Mouse (Mus musculus) intestine, postnatal 0 days (tissue): ENCODE results near the gene Jup. TPM values are rescaled to one million over a fixed set of nuclear protein-coding genes. Genes with fewer than 3 reads are reported as not detected.
A peak's percentile ranks its signal among the peaks of the same experiment; 100 is the strongest.
"Not testable (repeated sequence)": the region's sequence is repeated elsewhere in the genome, so short reads cannot be mapped to it uniquely, and the experiment has no call there.

Source experiments
- ATAC-seq: fragments of 200-750 bp; cut with Nextera tagmentation; 2 replicates; pipeline ENCODE4 v1.8.0; 2017; ENCODE audit warnings: mild to moderate bottlenecking, moderate TSS enrichment, moderate library complexity
- H3K27ac ChIP-seq: fragments of 300-500 bp; sonication (generic); 2 replicates; pipeline ENCODE4 v1.5.1; 2014; ENCODE audit warnings: mild to moderate bottlenecking, low read depth, low read length, moderate library complexity
- H3K27me3 ChIP-seq: fragments of 300-500 bp; sonication (generic); replicated peaks from 2 replicates; pipeline ENCODE4 v1.6.1; 2014; ENCODE audit warnings: low read length, mixed read lengths; ENCODE audit not compliant: control insufficient read depth, insufficient read depth
- H3K36me3 ChIP-seq: fragments of 300-500 bp; sonication (generic); 2 replicates; pipeline ENCODE4 v1.6.1; 2014; ENCODE audit warnings: mild to moderate bottlenecking, moderate library complexity; ENCODE audit not compliant: control insufficient read depth, insufficient read depth
- H3K4me1 ChIP-seq: fragments of 300-500 bp; sonication (generic); replicated peaks from 2 replicates; pipeline ENCODE4 v1.6.1; 2014; ENCODE audit warnings: antibody characterized with exemption, low read length, mixed read lengths; ENCODE audit not compliant: control insufficient read depth, insufficient read depth
- H3K4me2 ChIP-seq: fragments of 300-500 bp; sonication (generic); replicated peaks from 2 replicates; pipeline ENCODE4 v1.6.1; 2014; ENCODE audit warnings: low read depth, mild to moderate bottlenecking, moderate library complexity
- H3K4me3 ChIP-seq: fragments of 300-500 bp; sonication (generic); 2 replicates; pipeline ENCODE4 v1.5.1; 2014; ENCODE audit warnings: low read depth, low read length
- H3K9ac ChIP-seq: fragments of 300-500 bp; sonication (generic); 2 replicates; pipeline ENCODE4 v1.6.1; 2014; ENCODE audit warnings: mild to moderate bottlenecking, low read depth, low read length
- H3K9me3 ChIP-seq: fragments of 300-500 bp; sonication (generic); 2 replicates; pipeline ENCODE4 v1.6.1; 2016; ENCODE audit warnings: mixed run types; ENCODE audit not compliant: control insufficient read depth
- CTCF ChIP-seq: sonication (generic); IDR thresholded peaks from 2 replicates; pipeline ENCODE4 v1.5.1; 2016; ENCODE audit warnings: low read depth, mild to moderate bottlenecking, control low read depth, antibody characterized with exemption, moderate library complexity
- WGBS: fragments of 180-500 bp; shearing (Covaris S2); extraction: QIAGEN DNeasy Blood & Tissue Kit; methylation state at CpG from one replicate; pipeline ENCODE4 v1.1.7; 2014; 5-methylcytosine and 5-hydroxymethylcytosine counted together
- polyA plus RNA-seq: library from polyadenylated mRNA; unstranded; fragments of >200 nt; fragmentation: Nextera tagmentation; extraction: Ambion mirVana; gene quantifications from 2 replicates; pipeline ENCODE4 v1.2.1, GENCODE M21; 2015

The Jup gene
- polyA plus RNA-seq, 1 experiment from 2014 or later, result 103 TPM

DNA sequence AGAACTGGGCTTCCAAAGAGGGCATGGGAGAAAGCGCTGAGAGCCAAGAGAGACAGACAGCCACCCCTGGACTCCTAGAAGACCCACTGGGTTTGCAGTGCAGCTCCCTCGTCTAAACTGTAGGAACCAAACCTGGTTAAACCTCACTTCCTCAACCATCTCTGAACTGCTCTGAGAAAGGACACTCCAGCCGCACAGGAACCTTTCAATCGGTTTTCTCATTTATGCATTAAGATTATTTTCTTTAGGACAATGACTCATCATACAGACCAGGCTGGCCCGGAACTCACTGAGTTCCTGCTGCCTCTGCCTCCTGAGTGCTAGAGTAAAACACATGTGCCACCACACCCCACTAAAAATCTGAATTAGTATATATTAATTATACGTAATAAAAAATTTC lies 69.8 kb downstream of the Jup start:
- H3K27me3 ChIP-seq, result no peaks in the 10 kb centered on the region
- TF ChIP-seq CTCF, result no peak
- H3K4me2 ChIP-seq, result no peak overlapping the region
- 80% methylated on average over 6 of the region's 6 CpGs for WGBS
- H3K9ac ChIP-seq, result no peak overlapping the region
- no peaks in the 10 kb centered on the region for H3K4me1 ChIP-seq
- no peak overlapping the region for H3K4me3 ChIP-seq
- no peak for ATAC-seq
- no peak overlapping the region for H3K27ac ChIP-seq
- no peaks in the 10 kb centered on the region for H3K36me3 ChIP-seq
- no peaks in the 10 kb centered on the region for H3K9me3 ChIP-seq

DNA sequence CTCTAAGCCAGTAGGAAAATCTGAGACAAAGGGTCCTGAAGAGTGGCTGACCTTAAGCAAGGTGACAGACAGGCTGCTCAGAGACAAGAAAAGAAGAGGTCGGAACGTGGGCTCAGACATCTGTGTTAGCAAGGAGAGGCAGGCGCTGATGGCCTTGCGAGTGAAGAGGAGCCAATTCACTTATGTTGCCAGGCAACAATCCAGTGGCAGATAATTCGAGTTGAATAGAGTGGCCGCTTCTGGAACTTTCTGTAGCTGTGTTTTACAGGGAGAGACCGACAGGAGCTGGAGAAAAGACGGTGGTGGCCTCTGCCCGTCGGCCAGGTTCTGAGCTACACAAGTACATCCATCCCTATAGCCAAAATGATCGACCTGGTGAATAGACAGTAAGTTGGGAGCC lies 70.2 kb downstream of the Jup start:
- no peak for ATAC-seq
- Histone ChIP-seq H3K4me3 (no peak overlapping the region), H3K27me3 (no peaks in the 10 kb centered on the region), H3K9me3 (no peaks in the 10 kb centered on the region), H3K27ac (no peak overlapping the region), H3K4me1 (no peaks in the 10 kb centered on the region), H3K9ac (no peak overlapping the region), H3K4me2 (no peak overlapping the region), H3K36me3 (peaks cover 4% of the 10 kb centered on the region)
- no peak for TF ChIP-seq CTCF
- WGBS, result 70% methylated on average over 11 of the region's 11 CpGs

DNA sequence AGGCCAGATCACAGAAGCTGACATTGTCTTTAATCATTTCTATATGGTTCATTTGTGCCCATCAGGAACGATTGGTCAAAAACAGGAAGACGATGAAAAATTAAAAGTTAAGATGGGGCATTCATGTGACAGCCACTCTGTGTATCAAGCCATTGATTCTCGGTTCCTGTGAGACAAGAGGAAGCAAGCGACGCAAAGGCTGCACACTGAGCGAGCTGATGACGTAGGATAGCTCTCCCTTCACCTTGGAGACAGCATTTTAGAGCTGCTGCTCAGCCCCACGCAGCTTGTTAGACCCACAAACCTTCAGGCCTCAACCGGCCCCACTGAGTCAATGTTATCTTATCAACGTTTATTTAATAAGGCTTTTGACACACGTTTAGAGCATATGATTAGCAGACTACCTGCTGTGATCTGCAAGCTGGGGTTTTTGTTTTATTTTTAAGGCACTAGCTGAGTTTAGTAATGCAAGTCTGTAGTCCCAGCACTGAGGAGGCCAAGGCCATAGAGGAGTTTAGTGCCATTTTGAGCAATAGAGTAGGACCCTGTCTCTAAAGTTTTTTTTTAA lies 72.4 kb downstream of the Jup start:
- H3K36me3 ChIP-seq, result peaks cover 19% of the 10 kb centered on the region
- H3K9me3 ChIP-seq, result no peaks in the 10 kb centered on the region
- 60% methylated on average over 11 of the region's 11 CpGs for WGBS
- no peak overlapping the region for H3K27ac ChIP-seq
- no peak for ATAC-seq
- H3K9ac ChIP-seq, result no peak overlapping the region
- no peak overlapping the region for H3K4me3 ChIP-seq
- no peak overlapping the region for H3K4me2 ChIP-seq
- no peaks in the 10 kb centered on the region for H3K4me1 ChIP-seq
- H3K27me3 ChIP-seq, result no peaks in the 10 kb centered on the region
- no peak for TF ChIP-seq CTCF

DNA sequence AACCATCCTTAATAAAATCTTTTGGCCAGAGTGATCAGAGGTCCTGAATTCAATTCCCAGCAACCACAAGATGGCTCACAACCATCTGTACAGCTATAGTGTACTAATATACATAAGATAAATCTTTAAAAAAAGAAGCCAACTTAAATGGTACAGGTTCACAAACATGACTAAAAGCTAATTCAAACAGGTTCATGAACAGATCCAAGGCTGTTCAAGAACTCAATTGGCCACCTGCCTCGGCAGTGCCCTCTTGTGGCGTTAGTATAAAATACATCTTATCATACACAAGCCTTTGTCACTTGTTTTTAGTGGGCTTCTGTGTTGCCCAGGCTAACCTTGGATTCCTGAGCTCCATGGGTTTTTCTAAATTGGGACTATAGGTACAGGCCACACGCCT lies 74.0 kb downstream of the Jup start:
- Histone ChIP-seq H3K9ac (no peak overlapping the region), H3K36me3 (peaks cover 19% of the 10 kb centered on the region), H3K27ac (no peak overlapping the region), H3K27me3 (no peaks in the 10 kb centered on the region), H3K4me1 (no peaks in the 10 kb centered on the region), H3K4me3 (no peak overlapping the region), H3K9me3 (no peaks in the 10 kb centered on the region), H3K4me2 (no peak overlapping the region)
- WGBS, result 24% methylated on average over 3 of the region's 3 CpGs
- ATAC-seq, result no peak
- TF ChIP-seq CTCF, result peak; percentile 87

DNA sequence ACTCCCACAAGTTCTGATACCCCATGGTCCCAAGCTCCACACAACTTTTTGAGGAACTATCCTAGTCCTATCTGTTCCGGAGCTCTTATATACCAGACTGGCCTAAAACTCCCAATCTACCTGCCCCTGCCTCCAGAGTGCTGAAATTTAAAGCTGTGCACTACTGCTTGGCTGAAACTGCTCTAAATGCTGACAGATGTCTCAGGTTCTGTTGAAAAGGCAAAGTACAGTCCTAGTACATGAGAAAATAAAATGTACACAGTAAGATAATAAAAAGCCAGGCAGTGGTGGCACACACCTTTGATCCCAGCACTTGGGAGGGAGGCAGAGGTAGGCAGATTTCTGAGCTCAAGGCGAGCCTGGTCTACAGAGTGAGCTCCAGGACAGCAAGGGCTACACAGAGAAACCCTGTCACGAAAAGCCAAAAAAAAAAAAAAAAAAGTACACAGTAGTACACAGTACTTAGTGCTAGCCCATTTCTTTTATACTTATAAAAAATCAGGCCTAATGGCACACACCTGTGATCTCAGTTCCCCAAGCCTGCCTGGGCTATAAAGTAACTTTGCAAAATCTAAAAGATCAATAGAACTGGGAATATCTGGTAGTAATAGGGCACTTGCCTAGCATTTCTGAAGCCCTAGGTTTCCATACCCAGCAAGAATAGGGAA lies 74.8 kb downstream of the Jup start:
- Histone ChIP-seq H3K9ac (no peak overlapping the region), H3K9me3 (no peaks in the 10 kb centered on the region), H3K27me3 (no peaks in the 10 kb centered on the region), H3K27ac (peak overlapping the region; percentile 46), H3K4me1 (no peaks in the 10 kb centered on the region), H3K4me3 (no peak overlapping the region), H3K4me2 (peak overlapping the region; percentile 25), H3K36me3 (peaks cover 19% of the 10 kb centered on the region)
- ATAC-seq, result 0 out of 2 replicates have a peak, but pooled peaks have one; percentile 3
- WGBS, result 45% methylated on average over 3 of the region's 3 CpGs
- TF ChIP-seq CTCF, result no peak

DNA sequence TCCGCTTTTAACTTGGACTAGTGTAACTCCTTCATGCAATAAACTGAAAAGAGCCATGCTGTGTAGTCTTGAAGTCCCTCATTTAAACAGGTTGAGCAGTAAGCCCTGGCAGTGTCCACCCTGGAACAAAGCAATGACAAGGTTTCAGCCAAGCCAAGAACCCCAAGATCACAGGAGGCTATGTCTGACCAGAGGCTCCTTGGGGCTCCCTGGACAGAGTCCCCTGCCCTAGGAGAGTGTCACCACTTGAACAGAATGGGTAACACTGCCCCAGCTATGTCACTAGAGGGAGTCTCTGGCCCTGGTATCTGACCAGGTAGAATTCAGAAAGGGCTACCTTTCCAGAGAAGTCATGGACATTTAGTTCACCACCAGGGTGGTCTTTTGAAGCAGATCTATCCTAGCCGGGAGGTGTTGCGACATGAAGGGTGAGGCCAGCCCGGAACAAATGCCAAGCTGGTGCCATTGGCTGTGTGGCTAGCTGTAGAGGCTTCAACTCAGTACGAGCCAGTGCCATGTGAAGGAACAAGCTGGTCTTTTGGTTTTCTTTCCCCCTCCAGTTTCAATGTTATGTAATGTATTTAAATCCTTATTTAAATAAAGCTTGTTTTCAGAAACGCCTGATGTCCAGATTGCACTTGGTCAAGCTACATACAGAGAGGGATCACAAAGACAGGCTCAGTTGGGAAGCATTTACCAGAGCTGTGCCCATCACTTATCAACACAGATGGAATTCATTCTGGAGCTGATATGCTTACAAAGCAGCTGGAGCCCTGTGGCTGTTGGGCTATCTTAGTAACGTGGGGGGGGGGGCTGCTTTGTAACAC lies 75.9 kb downstream of the Jup start:
- Histone ChIP-seq H3K4me3 (peak overlapping the region; percentile 68; the same call in 1 of the 2 replicates), H3K36me3 (peaks cover 19% of the 10 kb centered on the region), H3K4me2 (peak overlapping the region; percentile 79), H3K27ac (peak overlapping the region; percentile 46)
- ATAC-seq, H3K9me3 ChIP-seq, H3K4me1 ChIP-seq, H3K9ac ChIP-seq, H3K27me3 ChIP-seq: not testable (repeated sequence)
- WGBS, result 64% methylated on average over 7 of the region's 7 CpGs
- TF ChIP-seq CTCF, result peak; percentile 33

DNA sequence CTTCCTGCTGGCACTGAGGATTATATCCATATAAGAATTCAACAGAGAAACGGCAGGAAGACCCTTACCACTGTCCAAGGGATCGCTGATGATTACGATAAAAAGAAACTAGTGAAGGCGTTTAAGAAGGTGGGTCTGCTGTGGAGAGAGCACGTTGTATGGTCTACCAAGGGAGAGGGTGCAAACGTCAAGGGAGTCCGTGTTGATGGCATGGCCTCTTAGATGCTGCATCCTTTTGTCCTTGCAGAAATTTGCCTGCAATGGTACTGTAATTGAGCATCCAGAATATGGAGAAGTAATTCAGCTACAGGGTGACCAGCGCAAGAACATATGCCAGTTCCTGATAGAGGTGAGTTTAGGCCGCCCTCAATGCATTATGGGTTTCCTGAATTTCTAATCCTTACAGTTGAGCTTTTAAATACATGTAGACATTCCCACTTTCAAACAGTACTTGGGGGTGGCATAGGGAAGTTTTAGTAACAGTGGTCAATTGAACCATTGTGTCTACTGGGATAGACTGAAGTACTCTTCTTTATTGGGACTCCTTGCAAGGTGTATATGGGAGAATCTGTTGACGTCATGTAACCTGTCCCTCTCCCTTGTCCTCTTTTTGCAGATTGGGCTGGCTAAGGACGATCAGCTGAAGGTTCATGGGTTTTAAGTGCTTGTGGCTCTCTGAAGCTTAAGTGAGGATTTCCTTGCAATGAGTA lies 76.7 kb downstream of the Jup start:
- H3K9me3 ChIP-seq, ATAC-seq, H3K4me1 ChIP-seq, H3K27me3 ChIP-seq: not testable (repeated sequence)
- peak overlapping the region; percentile 68 for H3K4me3 ChIP-seq
- peak overlapping the region; percentile 100; the same call in 1 of the 2 replicates for H3K27ac ChIP-seq
- 11% methylated on average over 11 of the region's 11 CpGs for WGBS
- peak overlapping the region; percentile 92 for H3K9ac ChIP-seq
- H3K36me3 ChIP-seq, result peaks cover 19% of the 10 kb centered on the region
- peak overlapping the region; percentile 79 for H3K4me2 ChIP-seq
